Mouse (Mus musculus): ENCODE results near the gene Pycr1.

Pycr1 gene

DNA sequence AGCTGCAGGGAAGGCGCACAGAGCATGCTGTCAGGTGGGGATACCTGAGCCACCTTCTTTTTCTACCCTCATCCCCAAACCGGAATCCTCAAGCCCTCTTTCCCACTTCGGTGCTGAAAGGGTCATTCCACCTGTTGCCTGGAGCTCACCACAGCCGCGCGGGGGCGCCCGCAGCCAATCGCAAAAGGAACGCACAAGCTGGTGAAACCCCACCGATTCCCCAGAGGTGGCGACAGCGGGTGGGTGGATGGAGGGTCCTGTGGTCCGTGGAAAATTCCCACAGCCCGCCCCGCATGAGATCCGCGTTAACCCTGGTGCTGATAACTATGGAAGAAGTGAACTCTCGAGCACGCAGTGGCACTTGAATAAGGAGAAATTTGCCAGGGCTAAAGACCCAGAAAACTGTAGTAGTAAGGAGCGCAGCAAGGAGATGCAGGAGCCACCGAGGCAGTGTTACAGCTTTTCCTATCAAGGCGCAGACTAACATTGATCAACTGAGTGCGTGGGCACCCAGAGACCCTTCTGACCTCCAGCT, 15.4 kb upstream of the Pycr1 start:
- peak in 1 of 2 experiments; percentile 47 for DNase-seq (ENCODE audit: low read depth in 1 of 2, low spot score in 2 of 2)

DNA sequence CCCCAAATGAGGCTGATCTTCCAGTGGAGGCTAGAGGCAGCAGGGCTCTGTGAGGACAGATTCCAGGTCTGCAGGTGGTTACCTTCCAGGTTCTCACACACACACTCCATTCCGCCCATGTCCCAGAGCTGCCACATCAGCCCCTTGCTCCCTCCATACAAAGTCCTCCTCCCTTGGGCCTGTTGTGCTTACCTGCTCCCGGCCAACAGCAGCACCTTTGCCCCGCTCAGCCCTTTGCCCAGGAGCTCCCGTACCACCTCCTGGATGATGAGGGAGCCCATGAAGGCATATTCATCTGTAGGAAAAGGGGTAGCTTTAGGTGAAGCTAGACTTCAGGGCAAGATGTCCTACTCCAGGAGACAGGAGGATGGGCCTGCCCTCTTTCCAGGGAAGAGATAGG, 13.7 kb upstream of the Pycr1 start:
- DNase-seq (ENCODE audit: low read depth in 1 of 2, low spot score in 2 of 2): no peak

DNA sequence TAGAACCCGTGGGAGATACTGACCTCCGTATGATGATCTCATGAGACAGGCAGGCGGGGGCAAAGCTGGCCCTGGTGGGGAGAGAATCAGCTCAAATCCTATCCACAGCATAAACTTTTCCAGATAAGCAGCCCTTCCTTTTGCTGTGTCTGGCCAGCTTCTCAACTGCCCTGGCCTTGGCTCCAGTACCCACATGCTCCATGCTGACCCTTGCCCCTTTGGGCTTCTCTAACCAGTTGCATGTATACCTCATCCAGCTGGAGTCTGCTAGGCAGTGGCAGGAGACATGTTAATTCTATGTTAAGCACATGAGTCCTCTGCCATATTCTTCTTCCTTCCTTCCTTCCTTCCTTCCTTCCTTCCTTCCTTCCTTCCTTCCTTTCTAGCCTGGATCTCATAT, 11.2 kb upstream of the Pycr1 start:
- DNase-seq (ENCODE audit: low read depth in 1 of 2, low spot score in 2 of 2): no peak

DNA sequence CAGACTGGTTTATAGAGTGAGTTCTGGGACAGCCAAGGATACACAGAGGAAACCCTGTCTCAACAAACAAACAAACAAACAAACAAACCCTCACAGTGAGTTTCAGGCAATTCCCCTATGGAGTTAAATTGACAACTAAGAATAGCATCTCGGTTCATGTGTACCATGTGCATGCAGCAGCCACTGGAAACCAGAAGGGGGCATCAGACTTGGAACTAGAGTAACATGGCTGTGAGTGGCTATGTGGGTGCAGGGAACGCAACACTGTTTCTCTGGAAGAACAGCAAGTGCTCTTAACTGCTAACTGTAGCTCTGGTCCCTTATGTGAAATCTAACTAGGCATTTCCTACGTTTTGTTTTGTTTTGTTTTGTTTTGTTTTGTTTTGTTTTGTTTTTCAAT, 8.3 kb upstream of the Pycr1 start:
- DNase-seq (ENCODE audit: low read depth in 1 of 2, low spot score in 2 of 2): no peak

- DNase-seq (ENCODE audit: low read depth in 1 of 2, low spot score in 2 of 2): no peak
Observed at GRCm38 (mm10) chr11:120648001-120648476, 4.5 kb upstream of the Pycr1 start, which contains the start of gene Myadml2. Gene Myadml2 (minus strand): TSS chr11:120648158.

- DNase-seq (ENCODE audit: low read depth in 1 of 2, low spot score in 2 of 2): no peak
Observed at GRCm38 (mm10) chr11:120647047-120647830, 3.7 kb upstream of the Pycr1 start.

GRCm38 (mm10) chr11:120642939-120643600, 499 bp downstream of the Pycr1 start:
- DNase-seq (ENCODE audit: low read depth in 1 of 2, low spot score in 2 of 2): no peak

GRCm38 (mm10) chr11:120641869-120642268, 1.7 kb downstream of the Pycr1 start:
- DNase-seq (ENCODE audit: low read depth in 1 of 2, low spot score in 2 of 2): no peak

GRCm38 (mm10) chr11:120641255-120641654, 2.3 kb downstream of the Pycr1 start:
- DNase-seq (ENCODE audit: low read depth in 1 of 2, low spot score in 2 of 2): no peak

DNA sequence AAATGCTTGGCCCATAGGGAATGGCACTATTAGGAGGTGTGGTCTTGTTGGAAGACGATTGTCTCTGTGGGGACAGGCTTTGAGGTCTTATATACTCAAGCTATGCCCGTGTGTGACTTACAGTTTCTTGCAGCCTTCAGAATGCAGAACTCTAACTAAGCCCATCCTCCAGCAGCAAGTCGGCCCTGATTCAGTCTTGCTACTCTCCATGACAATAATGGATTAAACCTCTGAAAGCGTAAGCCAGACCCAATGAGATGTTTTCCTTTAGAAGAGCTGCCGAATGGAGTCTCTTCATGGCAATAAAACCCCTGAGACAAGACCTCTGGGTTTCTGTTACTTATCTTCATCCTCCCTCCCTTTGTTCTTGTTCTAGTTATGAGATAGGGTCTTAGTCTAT, 8.8 kb downstream of the Pycr1 start:
- no peak for DNase-seq (ENCODE audit: low read depth in 1 of 2, low spot score in 2 of 2)

DNA sequence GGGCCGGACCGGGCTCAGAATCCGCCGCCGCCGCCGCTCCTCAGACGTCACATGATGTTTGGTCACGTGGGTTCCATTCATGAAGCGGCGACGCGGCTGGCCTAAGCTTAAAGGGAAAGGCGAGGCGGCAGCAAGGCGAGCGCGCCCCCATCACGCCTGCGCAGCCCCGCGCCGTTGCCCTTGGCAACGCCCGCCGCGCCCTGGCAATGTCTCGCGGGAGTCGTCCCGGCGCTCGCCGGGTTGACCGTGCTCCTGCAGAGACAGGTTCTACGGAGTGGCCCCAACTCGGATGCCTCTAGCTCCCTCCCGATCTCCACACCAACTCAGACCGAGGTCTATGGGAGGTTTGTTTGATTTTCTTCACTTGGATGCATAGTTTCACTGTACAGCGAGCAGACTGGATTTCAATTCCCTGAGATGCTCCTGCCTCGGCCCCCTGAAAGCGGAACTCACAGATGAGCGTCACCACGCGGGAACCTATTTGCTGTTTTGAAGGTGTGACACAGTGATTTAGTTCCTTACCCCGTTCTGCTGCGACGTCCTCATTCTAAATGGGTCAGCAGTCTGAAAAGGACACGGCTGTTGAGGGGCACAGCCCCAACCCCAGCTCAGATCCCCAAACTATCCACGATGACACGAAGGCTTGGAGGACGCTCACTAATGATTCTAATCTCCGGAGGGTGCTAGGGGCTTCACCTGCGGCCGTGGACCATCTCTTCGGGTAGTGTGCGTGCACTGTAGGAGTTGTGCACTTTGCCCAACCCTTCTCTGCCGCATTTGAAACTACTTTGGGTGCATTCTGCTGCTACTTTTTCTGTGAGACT, 9.8 kb downstream of the Pycr1 start, which contains the start of gene Mafg:
TSS of gene Mafg (minus strand) at position 81 of the 824 bp plus-strand sequence.
- peak; percentile 75 to 85 for DNase-seq (ENCODE audit: low read depth in 1 of 2, low spot score in 2 of 2)

GRCm38 (mm10) chr11:120632559-120633519, 10.7 kb downstream of the Pycr1 start:
- peak; percentile 63 to 72 for DNase-seq (ENCODE audit: low read depth in 1 of 2, low spot score in 2 of 2)

DNA sequence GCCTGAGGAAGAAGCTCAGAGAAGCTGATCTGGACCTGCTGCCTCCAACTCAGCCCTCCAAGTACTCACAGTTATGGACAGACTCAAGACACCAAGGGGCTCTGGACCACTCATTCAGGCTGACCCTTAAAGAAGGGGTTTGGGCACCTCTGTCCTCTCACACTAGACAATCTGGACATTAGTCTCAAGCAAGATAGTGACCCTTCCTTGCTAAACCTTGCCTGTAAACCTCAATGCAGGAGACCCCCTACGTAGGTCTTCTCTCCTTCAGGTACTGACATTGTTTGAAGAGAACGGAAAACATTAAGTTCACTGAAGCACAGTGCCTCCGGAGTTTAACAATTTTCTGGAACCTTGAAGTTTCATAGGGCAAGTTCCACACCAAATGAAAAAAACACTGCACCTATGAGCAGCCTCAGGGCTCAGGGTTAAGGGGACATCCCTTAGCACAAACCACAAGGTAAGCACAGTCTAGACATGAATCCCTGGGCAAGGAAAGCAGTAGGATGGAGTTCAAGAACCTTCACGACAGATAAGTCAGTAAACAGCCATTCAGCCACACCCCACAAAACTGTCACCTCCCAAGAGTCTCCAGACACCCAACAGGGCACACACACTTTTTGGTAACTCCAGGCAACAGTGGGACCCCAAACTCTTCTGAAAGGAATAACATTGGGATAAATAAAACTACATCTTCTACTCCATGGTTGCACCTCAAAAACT, 11.7 kb downstream of the Pycr1 start:
- no peak for DNase-seq (ENCODE audit: low read depth in 1 of 2, low spot score in 2 of 2)

- DNase-seq (ENCODE audit: low read depth in 1 of 2, low spot score in 2 of 2): no peak
Observed at GRCm38 (mm10) chr11:120630881-120631725, 12.5 kb downstream of the Pycr1 start.

DNA sequence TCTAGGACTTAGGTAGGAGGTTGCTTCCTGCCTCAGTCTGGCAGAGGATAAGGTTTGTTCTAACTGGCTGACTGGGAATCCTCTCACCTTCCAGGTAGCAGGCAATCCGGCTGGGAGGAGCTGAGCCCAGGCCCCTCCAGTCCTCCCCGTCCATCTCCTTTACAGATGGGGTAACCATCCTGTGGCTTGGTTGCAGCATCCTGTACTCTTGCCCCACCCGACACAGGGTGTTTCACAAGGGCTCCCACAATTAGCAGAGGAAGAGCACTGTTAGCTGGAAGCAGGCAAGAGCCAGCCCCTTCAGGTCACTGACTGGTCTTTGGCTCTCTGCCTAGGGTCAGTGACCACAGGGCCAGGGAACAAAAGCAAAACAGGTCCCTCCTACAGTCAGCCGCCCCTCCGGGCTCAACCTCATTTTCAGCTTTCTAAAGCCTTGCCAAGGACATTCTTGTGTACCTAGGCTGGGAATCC, 13.1 kb downstream of the Pycr1 start:
- DNase-seq (ENCODE audit: low read depth in 1 of 2, low spot score in 2 of 2): peak; percentile 78 to 82

GRCm38 (mm10) chr11:120629911-120630310, 13.7 kb downstream of the Pycr1 start:
- DNase-seq (ENCODE audit: low read depth in 1 of 2, low spot score in 2 of 2): peak in 1 of 2 experiments; percentile 48

- DNase-seq (ENCODE audit: low read depth in 1 of 2, low spot score in 2 of 2): peak in 1 of 2 experiments; percentile 56
Observed at GRCm38 (mm10) chr11:120629341-120629730, 14.2 kb downstream of the Pycr1 start.

- no peak for DNase-seq (ENCODE audit: low read depth in 1 of 2, low spot score in 2 of 2)
Observed at GRCm38 (mm10) chr11:120628601-120629340, 14.8 kb downstream of the Pycr1 start.
